Mouse (Mus musculus): ENCODE measurements around the gene Bmpr1b. TPM values are rescaled to one million over a fixed set of nuclear protein-coding genes. Genes with fewer than 3 reads are reported as not detected.
A peak's percentile ranks its signal among the peaks of the same experiment; 100 is the strongest.

Gene Bmpr1b
- total RNA-seq, 2 experiments from 2014 or later: 10.8 to 11.6 TPM

- intact Hi-C loops (cut with DNase I): no loop called here
- DNase-seq (ENCODE audit: extremely low spot score in 1 of 2, low spot score in 2 of 2): no peak
These were observed 374.9 kb downstream of the Bmpr1b start for GRCm38 (mm10) chr3:141794371-141794770.

GRCm38 (mm10) chr3:141793755-141794154, 375.5 kb downstream of the Bmpr1b start:
- intact Hi-C loops (cut with DNase I): no loop called here
- no peak for DNase-seq (ENCODE audit: extremely low spot score in 1 of 2, low spot score in 2 of 2)

- peak in 1 of 2 experiments; percentile 50 for DNase-seq (ENCODE audit: extremely low spot score in 1 of 2, low spot score in 2 of 2)
These were observed 377.1 kb downstream of the Bmpr1b start for GRCm38 (mm10) chr3:141792106-141792505.

GRCm38 (mm10) chr3:141791026-141791780, 378.0 kb downstream of the Bmpr1b start:
- no peak for DNase-seq (ENCODE audit: extremely low spot score in 1 of 2, low spot score in 2 of 2)
- intact Hi-C loops (cut with DNase I): no loop called here

More at GRCm38 (mm10) chr3:141792106-141792505, 377.1 kb downstream of the Bmpr1b start:
- intact Hi-C loops (cut with DNase I): no loop called here

Other genes starting within 250 kb of the Bmpr1b start
- 10 to 100 TPM; 18.4 to 18.9 TPM for gene Pdlim5, start 226.3 kb upstream of the Bmpr1b start, total RNA-seq (2021)

All from left cerebral cortex, postnatal 10 days (tissue).